In genomic region chr4:119483051-119483450, GRCm38 (mm10) we compare ENCODE assay signal across 9 mouse cellular contexts. TPM values are rescaled to one million over a fixed set of nuclear protein-coding genes. Genes with fewer than 3 reads are reported as not detected.
A peak's percentile ranks its signal among the peaks of the same experiment; 100 is the strongest.
DNase-seq lines count a peak whose midpoint lies in the region; ATAC-seq and TF ChIP-seq lines count a peak whose summit lies in the region.
"Had no signal": no experiment of that assay in that cellular context is flagged by ENCODE, and none has a peak within 500 bp of the region (broad histone marks: within the 10 kb centered on the region; RNA-seq: fewer than 3 reads in every experiment).

No protein-coding gene starts in this region.

- H3K36me3 ChIP-seq in liver, embryonic 14.5 days (replicated peaks; ENCODE audit: control insufficient read depth, insufficient read depth, low read depth), result no peaks in the 10 kb centered on the region
- H3K36me3 ChIP-seq in liver, embryonic 12.5 days, result no peaks in the 10 kb centered on the region
- H3K36me3 ChIP-seq in embryonic facial prominence, embryonic 10.5 days (replicated peaks), result no peaks in the 10 kb centered on the region
- no peaks in the 10 kb centered on the region for H3K36me3 ChIP-seq in stomach, embryonic 15.5 days
- H3K36me3 ChIP-seq: hindbrain, embryonic 15.5 days had no signal

- no peak for ATAC-seq in liver, embryonic 14.5 days (ENCODE audit: insufficient read depth)
- no peak; the same call in 1 of the 2 replicates for ATAC-seq in liver, embryonic 12.5 days
- peak; percentile 53; the same call in 1 of the 2 replicates for ATAC-seq in stomach, embryonic 15.5 days (ENCODE audit: insufficient read depth, low FRiP score, low read depth)

- H3K4me3 ChIP-seq in liver, embryonic 14.5 days (ENCODE audit: insufficient read depth in 1 of 2, low read depth in 2 of 2, low read length in 2 of 2), result no peak overlapping the region
- no peak overlapping the region for H3K4me3 ChIP-seq in liver, embryonic 12.5 days
- no peak overlapping the region for H3K4me3 ChIP-seq in embryonic facial prominence, embryonic 10.5 days
- no peak overlapping the region for H3K4me3 ChIP-seq in stomach, embryonic 15.5 days (replicated peaks)
- H3K4me3 ChIP-seq: hindbrain, embryonic 15.5 days had no signal

- no peak for TF ChIP-seq EP300 in liver, embryonic 14.5 days (IDR thresholded peaks at IDR 0.05; ENCODE audit: low read depth)

- no peak for DNase-seq in liver, embryonic 14.5 days (ENCODE audit: low read depth in 3 of 3, low spot score in 3 of 3)
- DNase-seq in adrenal gland, adult 8-10 months, result peak; percentile 29
- peak; percentile 18 for DNase-seq in embryonic facial prominence, embryonic 10.5 days (ENCODE audit: low spot score)
- DNase-seq in urinary bladder, postnatal 10 days (ENCODE audit: low spot score), result no peak
- no peak for DNase-seq in spleen, postnatal 14 days (ENCODE audit: low spot score in 2 of 2)

- 0 out of 2 replicates have a peak, but pooled peaks have one; percentile 10 for TF ChIP-seq CTCF in liver, embryonic 14.5 days (IDR thresholded peaks at IDR 0.05; ENCODE audit: low read depth)

- no peaks in the 10 kb centered on the region for H3K9me3 ChIP-seq in liver, embryonic 14.5 days (ENCODE audit: control insufficient read depth, low read length)
- H3K9me3 ChIP-seq in liver, embryonic 12.5 days (replicated peaks), result no peaks in the 10 kb centered on the region
- no peaks in the 10 kb centered on the region for H3K9me3 ChIP-seq in embryonic facial prominence, embryonic 10.5 days
- no peaks in the 10 kb centered on the region for H3K9me3 ChIP-seq in stomach, embryonic 15.5 days
- H3K9me3 ChIP-seq: hindbrain, embryonic 15.5 days had no signal

- no peak overlapping the region for H3K9ac ChIP-seq in liver, embryonic 14.5 days (replicated peaks)
- H3K9ac ChIP-seq in liver, embryonic 12.5 days, result no peak overlapping the region
- H3K9ac ChIP-seq in stomach, embryonic 15.5 days, result no peak overlapping the region
- H3K9ac ChIP-seq: hindbrain, embryonic 15.5 days had no signal

- 38% methylated on average over 9 of the region's 9 CpGs for WGBS in liver, embryonic 14.5 days (ENCODE audit: insufficient replicate concordance)
- WGBS in liver, embryonic 12.5 days (ENCODE audit: insufficient replicate concordance), result 47% methylated on average over 9 of the region's 9 CpGs
- WGBS in embryonic facial prominence, embryonic 10.5 days, result 60% methylated on average over 9 of the region's 9 CpGs
- 57% methylated on average over 9 of the region's 9 CpGs for WGBS in stomach, embryonic 15.5 days

- no peak overlapping the region for H3K27ac ChIP-seq in liver, embryonic 14.5 days
- no peak overlapping the region for H3K27ac ChIP-seq in liver, embryonic 12.5 days
- no peak overlapping the region for H3K27ac ChIP-seq in embryonic facial prominence, embryonic 10.5 days (replicated peaks)
- H3K27ac ChIP-seq in stomach, embryonic 15.5 days, result no peak overlapping the region
- H3K27ac ChIP-seq: hindbrain, embryonic 15.5 days had no signal

- H3K4me2 ChIP-seq in liver, embryonic 14.5 days (ENCODE audit: low read depth), result no peak overlapping the region
- no peak overlapping the region for H3K4me2 ChIP-seq in liver, embryonic 12.5 days
- H3K4me2 ChIP-seq in stomach, embryonic 15.5 days, result no peak overlapping the region
- H3K4me2 ChIP-seq: hindbrain, embryonic 15.5 days had no signal

- H3K4me1 ChIP-seq in liver, embryonic 14.5 days (replicated peaks; ENCODE audit: control insufficient read depth in 2 of 2, insufficient read depth in 2 of 2, low read length in 1 of 2), result no peaks in the 10 kb centered on the region
- no peaks in the 10 kb centered on the region for H3K4me1 ChIP-seq in liver, embryonic 12.5 days
- no peaks in the 10 kb centered on the region for H3K4me1 ChIP-seq in embryonic facial prominence, embryonic 10.5 days
- H3K4me1 ChIP-seq in stomach, embryonic 15.5 days, result no peaks in the 10 kb centered on the region
- H3K4me1 ChIP-seq: hindbrain, embryonic 15.5 days had no signal

- H3K27me3 ChIP-seq in liver, embryonic 14.5 days (ENCODE audit: control insufficient read depth, insufficient read depth, low read length), result no peaks in the 10 kb centered on the region; the same call in 1 of the 2 replicates
- peaks cover 16% of the 10 kb centered on the region for H3K27me3 ChIP-seq in liver, embryonic 12.5 days (replicated peaks)
- peaks cover 10% of the 10 kb centered on the region; the same call in 1 of the 2 replicates for H3K27me3 ChIP-seq in embryonic facial prominence, embryonic 10.5 days (replicated peaks; ENCODE audit: low read depth, poor library complexity, severe bottlenecking)
- no peaks in the 10 kb centered on the region for H3K27me3 ChIP-seq in stomach, embryonic 15.5 days (replicated peaks)
- H3K27me3 ChIP-seq: hindbrain, embryonic 15.5 days had no signal

RNA-seq across cellular contexts. Expression of gene Rimkla, which starts 9.4 kb away (rescaled TPM):
- polyA plus RNA-seq in liver, embryonic 14.5 days (2012; rRNA removed), result 0.01 and 0.02 TPM in 2 replicates
- polyA plus RNA-seq in liver, embryonic 14.5 days (2014; fragmentation: Nextera tagmentation; extraction: Ambion mirVana), result not detected in 2 replicates
- 0.04 and 0.08 TPM in 2 replicates for polyA plus RNA-seq in liver, embryonic 12.5 days (2016; fragmentation: Nextera tagmentation; extraction: Ambion mirVana)
- under 1 TPM; 0.29 to 0.59 (median 0.46) TPM for total RNA-seq in adrenal gland, adult 8-10 months (2022)
- 1.9 TPM in 2 replicates for polyA plus RNA-seq in embryonic facial prominence, embryonic 10.5 days (2016; fragmentation: Nextera tagmentation; extraction: Ambion mirVana)
- 0.82 and 0.92 TPM in 2 replicates for polyA plus RNA-seq in stomach, embryonic 15.5 days (2015; fragmentation: Nextera tagmentation; extraction: Ambion mirVana)
- total RNA-seq: monocyte, adult 5-6 weeks had no signal

RNA-seq across cellular contexts. Expression of gene Foxj3, which starts 53.8 kb away (rescaled TPM):
- 4.1 and 4.7 TPM in 2 replicates for polyA plus RNA-seq in liver, embryonic 14.5 days (2012; rRNA removed)
- polyA plus RNA-seq in liver, embryonic 14.5 days (2014; fragmentation: Nextera tagmentation; extraction: Ambion mirVana), result 4.5 and 5.6 TPM in 2 replicates
- polyA plus RNA-seq in liver, embryonic 12.5 days (2016; fragmentation: Nextera tagmentation; extraction: Ambion mirVana), result 10.0 and 10.8 TPM in 2 replicates
- 10 to 100 TPM; 36.4 to 54.2 (median 52.0) TPM for total RNA-seq in adrenal gland, adult 8-10 months (2022)
- 21.4 and 22.4 TPM in 2 replicates for polyA plus RNA-seq in embryonic facial prominence, embryonic 10.5 days (2016; fragmentation: Nextera tagmentation; extraction: Ambion mirVana)
- polyA plus RNA-seq in stomach, embryonic 15.5 days (2015; fragmentation: Nextera tagmentation; extraction: Ambion mirVana), result 18.2 and 23.6 TPM in 2 replicates

RNA-seq across cellular contexts. Expression of gene Frg2f1, which starts 56.3 kb away (rescaled TPM):
- polyA plus RNA-seq in liver, embryonic 14.5 days (2012; rRNA removed), result 1.1 and 1.3 TPM in 2 replicates
- 0.39 and 0.53 TPM in 2 replicates for polyA plus RNA-seq in liver, embryonic 14.5 days (2014; fragmentation: Nextera tagmentation; extraction: Ambion mirVana)
- polyA plus RNA-seq in liver, embryonic 12.5 days (2016; fragmentation: Nextera tagmentation; extraction: Ambion mirVana), result 1.1 and 1.2 TPM in 2 replicates
- 10 to 100 TPM in 1 of 4 experiments, 1 to 10 TPM in 3; 8.7 to 10.2 (median 9.2) TPM for total RNA-seq in adrenal gland, adult 8-10 months (2022)
- 2.0 and 2.2 TPM in 2 replicates for polyA plus RNA-seq in embryonic facial prominence, embryonic 10.5 days (2016; fragmentation: Nextera tagmentation; extraction: Ambion mirVana)
- 2.9 and 3.2 TPM in 2 replicates for polyA plus RNA-seq in stomach, embryonic 15.5 days (2015; fragmentation: Nextera tagmentation; extraction: Ambion mirVana)

Comparison
In these comparisons a context has a peak if more than half of its experiments do, and no peak if none do; other contexts are left out.
1. DNase-seq: peak in adrenal gland, adult 8-10 months (single experiment) and embryonic facial prominence, embryonic 10.5 days (single experiment); none in liver, embryonic 14.5 days (0 of 3), urinary bladder, postnatal 10 days (single experiment) and spleen, postnatal 14 days (0 of 2).